Mouse (Mus musculus) adipocyte (in vitro differentiated cells): ENCODE results near the gene Insig1.
A peak's percentile ranks its signal among the peaks of the same experiment; 100 is the strongest.

ENCODE experiments used
- DNase-seq: peaks from one replicate; pipeline ENCODE4 v3.0.0-alpha.2; 2016; ENCODE audit warnings: low spot score

Gene Insig1

DNA sequence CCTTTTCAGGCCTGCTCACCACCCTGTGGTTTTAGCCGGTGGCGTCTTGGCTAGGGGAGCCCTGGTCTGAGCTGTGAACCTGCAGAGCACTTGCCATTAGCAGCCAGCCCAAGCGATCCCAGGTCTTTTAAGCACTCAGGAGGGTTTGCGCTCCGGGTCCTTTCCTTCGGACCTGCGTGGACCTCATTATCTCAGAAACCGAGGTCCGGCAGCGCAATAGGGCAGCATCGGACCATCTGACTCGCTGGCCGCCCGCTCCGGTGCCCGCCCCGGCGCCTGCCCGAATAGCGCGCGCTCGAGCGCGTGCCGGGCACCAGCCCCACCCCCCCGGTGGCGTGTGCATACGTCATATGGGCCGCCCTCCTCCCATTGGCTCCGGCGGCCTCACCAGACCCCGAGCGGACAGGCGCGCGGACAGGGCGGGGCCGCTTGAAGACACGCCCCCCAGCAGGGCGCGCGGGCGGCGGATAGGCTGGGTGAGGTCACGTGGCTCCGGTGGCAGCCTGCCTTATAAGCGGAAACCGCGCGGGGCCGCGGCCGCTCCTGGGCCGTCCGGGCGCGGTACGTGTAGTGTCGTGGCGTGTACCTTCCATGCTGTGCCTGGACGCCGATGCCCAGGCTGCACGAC, at the start of gene Insig1:
Gene Insig1, plus strand, starts transcription at position 536 of the 628 bp plus-strand sequence.
- DNase-seq = peak; percentile 96

DNA sequence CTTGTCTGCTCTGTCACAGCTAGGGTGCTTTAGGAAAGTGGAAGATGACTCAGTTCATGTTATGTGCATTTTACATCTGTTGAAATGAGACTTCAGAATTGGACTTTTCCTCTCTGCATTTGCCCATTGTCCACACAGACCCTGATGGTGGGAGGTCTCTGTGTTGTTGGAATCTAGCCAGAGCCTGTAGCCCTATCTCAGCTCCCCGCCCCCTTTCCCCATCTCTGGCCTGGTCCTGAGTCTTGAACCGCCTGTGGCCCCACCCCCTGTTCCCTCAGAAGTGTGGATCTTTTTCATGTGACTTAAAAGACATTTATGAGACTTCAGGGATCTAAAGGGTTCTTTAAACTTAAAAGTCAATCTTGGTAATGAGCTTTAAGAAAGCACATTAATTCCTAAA, 47.7 kb upstream of the Insig1 start:
- DNase-seq = no peak

DNA sequence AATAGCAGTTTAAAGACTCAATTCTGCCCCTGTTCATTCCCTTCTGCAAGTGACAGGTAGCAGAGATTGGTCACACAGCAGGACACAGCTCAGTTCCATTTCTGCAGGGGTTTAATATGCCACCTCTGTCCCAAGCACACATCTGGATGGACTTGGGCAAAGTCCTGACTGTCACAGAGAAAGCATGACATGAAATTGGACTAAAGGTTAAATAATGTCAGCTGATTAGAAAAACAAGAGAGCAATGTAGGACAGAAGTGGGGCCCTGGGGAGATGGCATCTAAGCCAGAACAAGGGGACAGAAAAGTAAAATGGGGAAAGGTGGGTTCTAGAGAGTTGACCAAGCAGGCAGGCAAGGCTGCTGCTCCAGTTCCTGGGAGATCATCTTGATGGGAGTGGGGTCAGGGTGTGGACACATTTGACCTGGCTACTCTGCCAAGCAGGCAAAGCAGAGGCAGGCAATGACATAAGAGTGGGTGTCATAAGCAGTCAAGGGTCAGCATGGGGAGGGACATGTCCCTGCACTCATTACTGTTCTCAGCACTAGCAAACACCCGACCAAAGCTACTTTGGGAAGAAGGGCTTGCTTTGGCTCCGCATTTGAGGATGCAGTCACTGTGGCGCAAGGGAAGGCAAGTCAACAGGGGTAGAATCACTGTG, 39.5 kb upstream of the Insig1 start:
- DNase-seq = peak; percentile 76

DNA sequence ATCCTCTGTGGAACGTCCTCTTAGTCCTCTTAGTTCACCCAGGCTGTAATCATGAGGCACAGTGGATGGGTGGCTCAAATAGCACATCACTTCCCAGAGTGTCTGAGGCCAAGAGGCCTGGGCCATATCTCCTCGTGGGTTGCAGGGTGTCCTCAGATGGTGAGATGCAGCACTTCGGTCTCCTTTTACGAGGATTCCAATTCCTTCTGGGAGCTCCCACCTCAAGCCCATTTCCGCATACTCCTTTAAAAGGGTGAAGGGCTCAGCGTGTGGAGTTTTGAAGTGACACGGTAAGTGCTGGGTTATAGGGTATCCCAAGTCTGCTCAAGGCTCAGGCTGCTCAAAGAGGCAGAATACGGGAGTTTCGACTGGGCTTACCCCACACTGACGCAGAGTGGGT, 38.3 kb upstream of the Insig1 start:
- no peak for DNase-seq

DNA sequence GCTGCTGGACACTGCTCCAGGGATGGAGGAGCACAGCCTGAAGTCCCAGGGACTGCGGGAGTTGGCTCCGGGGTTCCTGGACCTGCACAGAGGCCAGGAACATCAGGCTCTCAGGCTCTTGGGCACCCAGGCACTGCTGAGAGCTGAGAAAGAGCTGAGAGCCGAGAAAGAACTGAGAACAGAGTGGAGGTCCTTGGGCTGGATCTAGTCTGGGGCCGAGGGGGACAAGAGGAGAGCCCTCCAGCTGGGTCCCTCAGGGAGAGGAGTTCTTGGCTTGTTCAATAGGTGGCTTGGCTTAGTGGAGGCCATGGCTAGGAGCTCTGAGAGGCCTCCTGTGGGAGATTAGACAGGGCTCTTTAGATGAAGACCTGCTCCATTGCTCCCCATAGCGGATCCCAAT, 37.9 kb upstream of the Insig1 start:
- no peak for DNase-seq

DNA sequence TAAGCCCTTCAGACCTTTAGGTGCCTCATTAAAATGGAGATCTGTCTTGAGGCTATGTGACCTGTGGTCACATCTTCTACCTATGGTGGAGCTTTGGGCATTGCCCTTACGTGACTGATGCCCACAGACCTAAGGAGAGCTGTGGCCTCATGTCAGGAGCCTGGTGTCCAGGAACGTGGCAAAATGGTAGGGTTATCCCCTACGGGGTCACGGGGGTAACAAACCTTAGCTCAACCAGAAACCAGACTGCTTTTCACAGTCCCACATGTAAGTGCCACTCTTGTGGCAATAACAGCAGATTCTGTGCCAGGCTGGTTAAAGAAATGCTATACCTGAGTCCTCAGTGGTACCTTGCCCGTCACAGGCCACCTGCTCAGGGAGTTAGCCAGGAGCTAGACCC, 37.3 kb upstream of the Insig1 start:
- no peak for DNase-seq

DNA sequence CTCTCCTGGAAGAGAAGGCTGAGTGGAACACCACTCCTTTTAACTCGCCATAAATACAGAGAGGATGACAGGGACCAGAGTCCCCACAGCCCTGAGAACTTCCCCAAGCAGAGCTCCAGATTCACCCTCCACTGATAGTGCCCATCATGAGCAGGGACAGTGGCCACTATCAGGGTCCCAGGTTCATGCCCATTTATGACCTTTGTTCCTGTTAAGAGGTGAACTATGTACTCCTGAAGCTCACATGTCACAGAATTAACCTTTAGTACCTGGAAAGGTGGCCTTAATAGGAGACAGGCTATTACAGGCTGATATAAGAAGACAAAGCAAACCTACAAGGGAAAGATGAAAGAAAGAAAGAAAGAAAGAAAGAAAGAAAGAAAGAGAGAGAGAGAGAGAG, 35.2 kb upstream of the Insig1 start:
- no peak for DNase-seq

DNA sequence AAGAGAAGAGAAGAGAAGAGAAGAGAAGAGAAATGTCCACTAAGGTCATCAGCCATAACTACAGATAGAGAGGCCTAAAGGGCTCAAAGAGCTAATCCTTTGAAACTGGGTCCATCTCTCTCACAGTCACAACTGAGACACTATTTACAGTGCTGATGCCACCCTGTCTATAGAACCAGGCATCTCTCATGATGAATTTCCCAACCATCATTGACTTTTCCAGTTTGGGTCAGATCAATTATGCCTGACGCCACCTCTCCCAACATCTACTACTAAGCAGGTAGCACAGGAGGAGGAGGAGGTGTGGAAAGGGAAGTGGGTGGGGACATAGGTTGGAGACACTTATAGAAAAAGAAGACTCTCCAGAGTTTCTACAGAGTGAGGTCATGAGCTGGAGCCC, 34.6 kb upstream of the Insig1 start:
- DNase-seq = no peak

DNA sequence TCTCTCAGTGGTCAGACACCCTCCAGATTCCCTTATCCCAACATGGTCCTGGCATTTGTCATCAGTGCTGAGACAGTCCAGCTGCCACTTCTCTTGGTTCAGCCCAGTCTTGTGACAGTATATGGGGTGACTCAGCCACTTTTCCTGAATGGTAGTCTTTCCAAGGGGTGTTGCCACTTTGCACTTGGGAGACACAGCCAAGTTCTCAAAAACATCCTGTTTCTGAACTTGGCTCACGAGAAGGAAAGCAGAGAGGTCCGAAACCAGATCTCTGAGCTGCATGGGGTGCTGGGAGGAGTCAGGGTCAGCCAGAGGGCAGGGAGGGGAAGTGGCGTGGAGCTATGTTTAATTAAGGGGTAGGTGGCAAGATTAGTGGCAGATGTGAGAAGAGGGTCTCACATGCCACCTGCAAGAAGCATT, 34.0 kb upstream of the Insig1 start:
- DNase-seq = peak; percentile 96

DNA sequence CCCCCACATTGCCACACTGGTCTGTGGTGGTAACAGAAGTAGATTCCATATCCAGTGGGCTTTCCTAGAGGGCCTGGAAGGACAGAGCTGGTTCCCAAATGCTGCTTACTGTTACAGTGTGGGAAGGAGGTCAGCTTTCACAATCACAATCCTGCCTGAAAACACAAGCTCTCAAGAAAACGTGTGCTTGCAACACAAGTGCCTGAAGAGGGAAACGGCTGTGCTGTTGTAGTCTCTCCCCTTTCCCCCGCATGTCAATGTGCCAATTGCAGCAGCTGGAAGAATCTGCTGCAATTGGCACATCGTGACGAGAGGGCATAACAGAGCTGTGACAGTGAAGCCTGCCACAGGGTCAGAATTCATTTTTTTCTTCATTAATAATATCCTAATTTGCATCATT, 33.5 kb upstream of the Insig1 start:
- DNase-seq = peak; percentile 99

DNA sequence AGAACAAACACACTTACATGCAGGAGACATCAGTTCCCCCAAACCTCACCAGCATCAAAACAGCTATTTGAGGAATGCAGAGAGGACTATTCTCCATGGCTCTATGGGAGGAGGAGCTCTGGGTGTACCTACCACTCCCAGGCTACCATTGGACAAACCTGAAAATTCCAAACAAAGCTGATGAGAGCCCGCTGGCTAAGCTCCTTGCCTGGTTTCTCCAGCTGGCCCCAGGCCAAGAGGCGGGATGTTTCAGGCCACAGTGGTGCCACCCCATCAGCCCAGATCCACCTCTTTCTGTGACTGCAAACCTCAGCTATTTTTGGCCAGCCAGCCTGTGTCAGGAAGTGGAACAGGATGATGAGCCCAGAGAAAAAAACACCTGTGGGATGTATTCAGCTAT, 33.0 kb upstream of the Insig1 start:
- DNase-seq = peak; percentile 93

DNA sequence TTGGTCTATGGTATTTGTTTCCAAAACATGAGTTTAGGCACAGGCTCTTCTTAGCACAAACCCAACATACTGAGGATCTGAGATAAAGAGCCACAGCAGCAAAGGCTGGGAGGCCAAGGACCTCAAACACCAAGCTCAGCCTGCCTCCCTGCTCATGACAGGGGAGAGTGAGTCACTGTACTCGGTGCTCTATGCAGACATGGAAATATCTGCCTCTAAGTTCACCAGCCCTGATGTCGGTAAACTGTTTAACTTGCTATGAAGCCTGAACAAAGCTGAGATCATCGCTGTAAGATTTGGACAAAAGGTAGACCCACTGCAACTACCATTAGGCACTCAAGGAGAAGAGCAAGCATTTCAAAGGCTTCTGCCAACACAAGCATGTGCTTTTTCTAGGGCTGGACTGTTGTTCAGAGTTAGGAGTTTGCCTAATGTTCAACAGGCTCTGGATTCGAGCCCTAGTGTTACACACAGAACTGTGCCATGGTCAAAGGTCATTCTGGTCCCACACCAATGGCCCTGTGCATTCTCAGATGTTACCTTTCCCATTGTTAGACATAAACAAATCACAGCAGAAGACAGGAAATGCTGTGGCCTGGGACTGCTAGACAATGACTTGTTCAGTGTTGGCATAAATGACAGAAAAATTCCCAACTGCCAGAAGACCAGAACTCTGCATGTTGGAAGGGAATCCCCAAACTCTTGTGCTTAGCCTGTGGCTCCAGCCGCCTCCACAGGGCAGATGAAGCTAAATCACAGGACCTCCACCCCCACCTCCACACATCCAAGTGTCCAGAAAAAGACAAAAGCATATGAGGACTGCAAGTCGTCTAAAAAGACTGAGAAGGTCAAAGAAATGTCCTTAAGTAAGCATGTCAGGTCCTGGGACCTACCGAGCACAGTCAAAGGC, 31.2 kb upstream of the Insig1 start:
- DNase-seq = peak; percentile 92

DNA sequence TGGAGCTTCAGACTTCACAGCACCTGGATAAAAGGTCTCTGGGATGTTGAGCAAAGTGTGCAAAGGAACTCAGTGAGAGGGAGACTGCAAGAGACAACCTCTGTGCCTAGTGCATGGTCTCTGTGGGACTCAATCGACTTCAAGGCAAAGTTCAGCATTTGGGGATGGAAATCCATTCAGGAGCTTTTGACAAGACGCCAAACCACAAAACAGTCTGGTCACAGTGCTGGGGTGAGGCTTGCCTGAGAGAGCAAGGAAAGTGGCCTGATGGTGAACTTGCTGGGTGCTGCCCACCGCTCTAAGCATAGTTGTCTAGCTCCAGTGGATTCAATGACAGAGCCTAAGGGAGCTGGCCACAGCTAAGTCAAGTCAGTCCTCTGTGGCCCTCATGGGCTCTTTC, 30.4 kb upstream of the Insig1 start:
- DNase-seq = peak; percentile 91

DNA sequence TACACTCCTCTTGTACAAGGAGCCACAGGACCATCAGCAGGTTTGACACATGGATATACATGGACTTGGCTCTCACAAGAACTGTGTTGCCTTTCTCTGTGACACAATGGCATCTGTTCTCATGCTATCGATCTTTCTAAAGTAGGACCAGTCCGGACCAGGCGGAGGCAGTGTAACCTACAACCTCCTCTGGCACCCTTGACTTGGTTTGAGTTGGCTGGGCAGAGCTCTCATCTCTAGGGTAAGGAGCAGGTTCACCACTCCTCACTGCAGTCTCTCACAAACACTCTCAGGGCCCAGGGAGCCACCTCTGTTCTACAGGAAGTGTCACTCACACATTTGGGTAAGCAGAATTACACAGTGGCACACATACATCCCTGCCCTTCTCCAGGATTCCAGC, 29.1 kb upstream of the Insig1 start:
- DNase-seq = peak; percentile 83

DNA sequence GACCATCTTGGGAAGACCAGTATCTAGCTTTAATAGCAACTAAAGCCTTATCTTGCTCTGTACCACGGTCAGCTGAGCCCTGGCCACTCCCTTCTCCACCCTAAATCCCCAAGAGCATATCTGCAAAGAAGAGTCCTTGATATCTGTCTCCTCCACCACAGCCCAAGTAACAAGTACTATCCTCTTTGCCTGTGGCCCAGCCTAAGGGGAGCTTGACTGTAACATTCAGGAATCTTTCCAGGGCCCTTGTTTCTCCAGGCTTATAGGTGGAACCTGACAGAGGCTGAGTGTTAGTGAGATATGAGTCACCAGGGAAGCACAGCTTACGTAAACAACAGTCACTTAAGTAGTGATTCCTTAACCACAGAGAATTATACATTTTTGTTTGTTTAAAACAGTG, 28.4 kb upstream of the Insig1 start:
- DNase-seq = no peak

DNA sequence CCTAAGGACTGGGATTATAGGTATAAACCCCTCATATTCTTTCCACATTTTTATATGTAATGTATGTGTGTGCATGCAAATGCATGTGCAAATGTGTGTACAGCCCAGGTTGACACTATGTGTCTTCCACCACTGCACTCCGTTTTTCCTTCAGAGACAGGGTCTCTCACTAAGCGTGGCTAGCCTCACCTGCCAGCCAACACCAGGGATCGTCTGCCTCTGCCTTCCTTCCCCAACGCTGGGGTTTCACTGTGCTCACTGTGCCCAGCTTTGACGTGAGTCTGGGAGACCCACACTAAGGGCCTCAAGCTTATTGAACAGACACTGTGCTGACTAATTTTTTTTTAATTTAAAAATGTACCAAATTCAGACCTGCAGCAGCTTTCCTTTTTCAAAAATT, 27.8 kb upstream of the Insig1 start:
- DNase-seq = no peak

DNA sequence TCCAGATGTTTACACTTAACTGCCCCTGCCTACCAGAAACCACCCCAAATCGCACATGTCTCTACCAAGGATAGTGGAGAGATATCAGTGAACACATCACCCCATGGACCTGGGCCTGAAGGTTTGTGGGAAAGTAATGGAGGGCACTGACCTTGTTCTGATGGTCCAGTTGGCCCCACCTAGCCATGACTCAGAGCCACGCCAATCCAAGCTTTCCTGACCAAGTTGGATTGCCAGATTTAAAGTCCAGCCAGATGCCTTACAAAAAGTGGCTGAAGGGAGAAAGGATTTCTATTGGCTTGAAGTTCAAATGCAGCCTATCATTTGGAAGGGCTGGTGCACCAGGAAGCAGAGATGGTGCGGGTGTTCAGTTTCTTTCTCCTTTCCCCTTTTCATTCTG, 24.2 kb upstream of the Insig1 start:
- DNase-seq = no peak

DNA sequence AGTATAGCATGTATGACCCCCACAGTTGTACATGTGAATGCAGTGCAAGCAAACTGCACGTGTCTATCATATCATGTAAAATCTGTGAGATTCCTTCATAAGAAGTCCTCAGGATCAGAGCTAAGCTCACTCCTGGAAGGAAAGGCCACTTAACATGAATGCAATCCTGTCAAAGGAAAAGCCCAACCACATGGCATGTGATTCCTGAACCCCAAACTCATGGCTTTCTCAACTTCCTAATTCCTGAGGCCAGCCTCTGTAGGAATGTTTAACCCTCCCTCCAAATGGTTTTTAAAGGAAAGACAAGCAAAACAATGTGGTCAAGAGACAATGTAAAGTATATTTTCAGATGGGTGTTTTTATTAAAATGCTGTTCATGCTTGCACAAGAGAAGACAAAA, 23.2 kb upstream of the Insig1 start:
- no peak for DNase-seq

DNA sequence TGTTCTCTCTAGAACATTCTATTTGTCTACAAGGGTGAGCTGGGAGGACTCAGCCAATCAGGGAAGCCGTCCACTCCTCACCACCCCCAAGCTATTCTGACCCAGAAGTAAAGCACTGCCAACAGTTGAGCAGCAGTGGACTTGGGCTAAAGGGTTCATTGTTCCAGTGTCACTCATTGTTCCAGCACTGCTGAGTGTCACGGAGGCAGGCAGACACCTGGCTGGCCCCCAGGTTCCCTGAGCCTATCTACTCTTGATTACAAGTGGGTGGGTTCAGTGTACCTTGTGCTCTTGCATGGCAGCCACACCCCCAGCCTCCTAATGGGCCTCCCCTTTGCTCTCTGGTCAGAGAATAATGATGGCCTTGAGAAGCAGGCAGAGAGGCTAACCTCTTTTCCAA, 15.7 kb upstream of the Insig1 start:
- DNase-seq = peak; percentile 86

DNA sequence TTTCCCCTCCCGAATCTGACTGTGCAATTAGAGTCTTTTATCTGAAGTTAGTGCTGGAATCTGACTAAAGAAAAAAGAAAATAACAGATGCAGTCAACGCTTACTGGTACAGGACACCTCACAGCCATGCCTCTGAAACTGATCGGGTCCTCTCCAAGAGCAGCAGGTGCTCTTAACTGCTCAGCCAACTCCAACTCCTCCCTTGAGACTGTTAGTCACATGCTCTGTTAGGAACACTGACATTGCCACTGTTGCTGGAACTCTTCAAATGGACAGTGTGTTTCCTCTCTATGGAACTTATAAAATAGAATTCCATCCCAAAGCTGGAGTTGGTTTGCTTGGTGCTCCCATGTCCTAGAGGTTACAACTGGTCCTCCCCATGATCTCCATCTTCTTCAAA, 14.3 kb upstream of the Insig1 start:
- no peak for DNase-seq

DNA sequence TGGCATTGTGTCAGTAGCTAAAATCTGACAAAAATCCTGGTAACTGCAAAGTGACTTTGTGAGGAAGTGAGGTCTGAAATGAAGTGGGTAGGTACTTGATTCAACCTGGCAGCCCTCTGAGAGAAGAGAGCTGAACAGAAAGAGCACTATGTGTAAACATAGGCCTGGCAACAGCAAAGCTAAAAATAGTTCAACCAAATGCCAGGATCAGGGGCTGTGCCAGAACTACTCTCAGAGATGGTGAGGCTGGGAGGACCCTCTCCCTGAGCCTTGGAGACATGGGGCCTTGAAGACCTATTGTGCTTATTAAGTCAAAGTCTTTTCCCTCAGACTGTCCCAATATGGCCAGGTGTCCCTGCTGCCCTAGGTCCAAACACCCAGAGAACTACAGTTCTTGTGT, 10.7 kb upstream of the Insig1 start:
- DNase-seq = peak; percentile 62

DNA sequence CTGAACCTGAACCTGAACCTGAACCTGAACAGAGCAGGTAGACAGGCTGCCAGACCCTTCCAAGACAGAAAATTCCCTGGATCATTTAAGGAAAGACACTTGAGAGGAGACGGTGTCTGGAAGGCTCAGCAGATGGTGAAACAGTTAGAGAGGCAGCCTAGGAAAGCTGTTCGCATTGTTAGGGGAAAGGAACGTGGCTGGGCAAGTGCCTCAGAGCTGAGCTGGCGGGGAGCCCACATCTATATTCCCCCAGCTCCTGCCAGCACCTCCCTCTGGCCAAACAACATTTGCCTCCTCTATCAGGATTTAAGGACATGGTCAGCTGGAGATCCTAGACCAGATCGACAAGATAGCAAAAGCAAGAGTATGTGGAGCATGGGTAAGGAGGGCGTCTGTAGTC, 10.2 kb upstream of the Insig1 start:
- peak; percentile 68 for DNase-seq

DNA sequence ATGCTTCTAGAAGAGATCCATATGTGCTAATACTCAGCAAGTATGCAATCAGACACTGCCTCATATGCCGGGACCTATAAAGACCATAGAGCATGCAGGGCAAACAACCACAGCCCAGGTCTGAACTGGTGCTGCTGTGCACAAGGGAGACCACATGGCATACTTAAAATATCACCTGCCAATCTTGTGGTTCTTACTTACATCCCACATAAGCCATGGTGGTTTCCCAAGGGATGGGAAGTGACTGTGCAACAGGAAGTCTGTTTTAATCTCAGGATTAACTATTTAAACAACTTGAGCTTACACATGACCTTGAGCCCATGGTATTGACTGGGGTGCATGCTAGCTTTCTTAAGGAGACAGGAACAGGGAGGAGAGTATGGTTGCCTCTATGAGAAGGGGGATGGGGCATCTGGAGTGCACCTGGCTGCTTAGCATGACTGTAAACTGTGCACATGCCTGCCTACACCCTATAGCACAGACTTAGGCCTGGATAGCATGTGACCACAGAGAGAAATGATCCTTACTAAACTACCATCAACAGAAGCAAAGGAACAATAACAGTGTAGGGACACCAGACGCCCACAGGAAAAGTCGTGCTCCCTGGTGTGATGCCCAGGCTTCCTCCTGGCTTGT, 7.1 kb upstream of the Insig1 start:
- no peak for DNase-seq
